Mouse (Mus musculus): Measurements from ENCODE around the gene Selenom.

Selenom gene

DNA sequence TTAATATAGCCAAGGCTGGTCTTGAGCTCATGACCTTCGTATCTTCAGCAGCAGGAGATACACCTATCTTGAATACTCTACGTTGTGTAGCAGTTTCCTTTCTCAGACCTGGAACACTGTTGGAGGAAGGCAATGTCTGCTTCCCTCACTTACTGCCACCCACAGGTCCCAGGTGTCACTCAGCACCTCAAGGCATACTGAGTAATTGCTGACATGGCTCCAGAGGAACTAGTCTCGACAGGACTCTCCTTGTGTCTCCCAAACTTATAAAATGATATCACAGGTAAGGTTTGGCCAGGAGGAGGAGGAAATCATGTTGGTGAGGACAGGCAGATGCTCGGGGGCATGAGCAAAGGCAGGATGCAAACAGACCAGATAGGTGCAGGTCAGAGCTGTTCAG lies 40.5 kb downstream of the Selenom start:
- DNase-seq, result no peak

DNA sequence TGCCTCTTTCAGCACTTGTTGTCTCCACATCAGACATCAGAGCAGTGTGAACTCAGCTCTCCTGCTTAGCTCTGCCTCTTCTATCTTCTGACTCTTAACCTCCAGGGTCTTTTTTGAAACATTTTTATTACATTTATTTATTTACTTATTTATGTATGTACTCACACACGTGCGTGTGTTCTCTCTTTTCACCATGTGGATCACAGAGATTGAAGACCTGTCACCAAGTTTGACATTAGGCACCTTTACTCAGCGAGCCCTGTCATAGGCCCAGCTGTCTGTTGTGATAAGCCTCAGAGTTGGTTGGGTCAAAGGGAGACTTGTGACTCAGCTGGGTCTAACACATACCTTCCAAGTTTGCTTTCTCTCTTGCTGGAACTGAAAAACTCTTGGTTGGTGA lies 43.4 kb downstream of the Selenom start:
- no peak for DNase-seq

DNA sequence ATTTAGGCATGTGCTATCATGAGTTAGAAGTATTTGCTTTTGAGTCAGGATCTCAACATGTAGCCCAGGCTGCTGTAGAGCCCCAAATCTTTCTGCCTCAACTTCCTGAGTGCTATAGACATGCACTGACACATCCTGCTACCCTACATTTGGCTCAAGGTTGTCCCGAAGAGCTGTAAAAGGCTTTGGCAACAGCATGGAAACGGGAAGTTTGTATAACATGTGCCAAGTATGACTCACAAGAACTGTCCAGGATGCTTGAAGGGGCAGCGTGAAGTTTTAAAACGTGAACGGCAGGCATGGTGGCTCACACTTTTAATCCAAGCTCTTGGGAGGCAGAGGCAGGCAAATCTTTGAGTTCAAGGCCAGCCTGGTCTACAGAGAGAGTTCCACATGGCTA lies 45.7 kb downstream of the Selenom start:
- DNase-seq, result no peak

DNA sequence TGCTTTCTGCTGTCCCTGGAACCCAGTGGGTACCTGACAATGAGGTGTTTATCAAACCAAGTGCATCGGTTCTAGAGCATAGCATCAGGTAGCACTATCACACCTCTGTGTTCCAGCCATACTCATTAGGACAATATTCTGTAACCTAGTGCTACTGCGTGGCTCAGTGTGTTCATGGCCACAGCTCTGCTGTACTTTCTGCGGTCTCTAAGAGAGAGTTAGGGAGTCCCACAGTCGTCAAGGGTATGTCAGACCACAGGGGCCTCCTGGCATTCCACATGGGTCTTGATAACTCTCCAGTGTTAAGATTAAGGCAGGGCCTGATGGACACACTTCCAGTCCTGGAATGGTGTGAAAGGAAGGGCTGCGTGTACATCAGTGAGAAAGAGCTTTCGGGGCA lies 49.4 kb downstream of the Selenom start:
- DNase-seq, result no peak

DNA sequence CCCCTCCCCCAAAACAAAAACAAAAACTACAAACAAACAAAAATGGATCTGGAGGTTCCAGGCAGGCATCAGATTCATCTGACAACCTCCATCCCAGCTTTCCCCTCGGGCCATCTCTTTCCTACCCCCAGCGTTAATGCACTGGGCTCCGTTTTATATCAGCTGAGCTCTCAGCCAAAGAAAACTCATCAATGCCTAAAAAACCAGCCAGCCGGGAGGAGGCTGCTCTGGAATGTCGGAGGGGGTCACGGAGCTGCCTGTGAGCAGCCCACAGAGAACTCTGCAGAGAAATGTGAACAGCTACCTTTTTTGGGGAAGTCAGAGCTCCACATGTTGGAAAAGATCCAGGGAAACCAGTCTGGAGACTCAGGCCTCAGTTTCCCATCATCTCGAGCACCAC lies 50.0 kb downstream of the Selenom start:
- DNase-seq, result no peak

DNA sequence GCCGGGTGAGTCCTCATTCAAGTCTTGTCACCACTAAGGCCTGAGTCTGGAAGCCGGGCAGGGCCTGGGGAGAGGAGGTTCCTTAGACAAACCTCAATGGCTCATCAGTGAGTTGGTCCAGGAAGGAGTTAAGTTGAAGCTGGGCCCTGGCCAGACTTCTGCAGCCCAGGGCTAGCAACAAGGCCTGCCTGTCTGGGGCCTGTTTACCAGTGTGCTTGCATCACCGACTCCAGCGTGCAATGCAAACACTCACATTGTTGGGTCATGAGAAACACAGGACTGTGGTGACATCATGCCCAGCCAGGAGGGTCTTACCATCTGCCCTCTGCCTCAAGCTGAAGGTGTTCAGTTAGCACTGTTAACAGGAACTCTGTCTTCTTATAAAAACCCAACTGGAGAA lies 51.5 kb downstream of the Selenom start:
- no peak for DNase-seq

All from cerebellum, adult 9-10 months (tissue).